Mouse (Mus musculus): Measurements from ENCODE around the gene Clcnkb. TPM values are rescaled to one million over a fixed set of nuclear protein-coding genes. Genes with fewer than 3 reads are reported as not detected.

The Clcnkb gene
- polyA plus RNA-seq, 1 experiment, result not detected

GRCm38 (mm10) chr4:141391293-141391692 lies 24.5 kb downstream of the Clcnkb start:
- DNase-seq, result no peak
- TF ChIP-seq POLR2A (IDR thresholded peaks at IDR 0.05; ENCODE audit: borderline replicate concordance, extremely low read depth, low read depth, low read length) (no peak), CTCF (IDR thresholded peaks at IDR 0.05; ENCODE audit: insufficient read depth, low read length) (no peak)

DNA sequence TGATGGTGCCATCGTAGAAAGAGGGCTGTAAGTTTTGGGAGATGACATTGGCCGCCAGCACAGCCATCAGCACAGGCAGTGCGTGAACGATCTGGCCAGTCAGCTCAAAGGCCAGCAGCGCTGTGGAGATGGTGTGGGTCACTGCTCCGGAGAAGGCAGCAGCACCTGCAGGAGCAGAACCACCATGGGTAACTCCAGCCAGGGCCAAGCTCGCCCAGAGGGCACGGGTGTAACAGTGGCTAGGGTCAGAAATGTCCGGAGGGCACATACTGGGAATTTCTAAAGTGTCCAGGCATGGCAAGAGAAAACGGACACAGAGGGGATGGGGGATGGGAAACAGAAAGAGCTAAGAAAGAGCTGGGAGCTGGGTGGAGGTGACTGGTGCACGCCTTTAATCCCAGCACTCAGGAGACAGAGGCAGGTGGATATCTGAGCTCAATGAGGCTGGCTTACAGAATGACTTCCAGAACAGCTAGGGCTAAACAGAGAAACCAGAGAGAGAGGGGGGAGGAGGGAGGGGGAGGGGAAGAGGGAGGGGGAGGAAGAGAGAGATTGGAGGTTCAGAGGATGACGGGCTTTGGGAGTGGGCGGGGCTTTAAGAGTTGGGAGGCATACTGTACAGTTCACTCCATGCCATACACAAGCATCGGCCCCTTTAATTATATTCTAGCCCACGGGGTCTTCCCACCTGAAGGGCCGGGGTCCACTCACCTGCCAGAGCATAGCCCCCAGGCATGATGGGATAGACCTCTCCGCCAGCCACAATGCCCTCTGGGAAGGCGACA lies 26.3 kb downstream of the Clcnkb start:
- no peak overlapping the region for H3K4me3 ChIP-seq (replicated peaks; ENCODE audit: extremely low read depth, low read depth, low read length)
- no peak for DNase-seq
- 71% methylated on average over 18 of the region's 18 CpGs for WGBS
- H3K4me1 ChIP-seq (ENCODE audit: control insufficient read depth, insufficient read depth, low read length), result no peaks in the 10 kb centered on the region
- TF ChIP-seq CTCF (IDR thresholded peaks at IDR 0.05; ENCODE audit: insufficient read depth, low read length) (no peak), POLR2A (IDR thresholded peaks at IDR 0.05; ENCODE audit: borderline replicate concordance, extremely low read depth, low read depth, low read length) (no peak)

More at GRCm38 (mm10) chr4:141391293-141391692, 24.5 kb downstream of the Clcnkb start:
- Histone ChIP-seq H3K4me3 (replicated peaks; ENCODE audit: extremely low read depth, low read depth, low read length) (no peak overlapping the region), H3K4me1 (ENCODE audit: control insufficient read depth, insufficient read depth, low read length) (no peaks in the 10 kb centered on the region)
- 72% methylated on average over 12 of the region's 12 CpGs for WGBS

DNA sequence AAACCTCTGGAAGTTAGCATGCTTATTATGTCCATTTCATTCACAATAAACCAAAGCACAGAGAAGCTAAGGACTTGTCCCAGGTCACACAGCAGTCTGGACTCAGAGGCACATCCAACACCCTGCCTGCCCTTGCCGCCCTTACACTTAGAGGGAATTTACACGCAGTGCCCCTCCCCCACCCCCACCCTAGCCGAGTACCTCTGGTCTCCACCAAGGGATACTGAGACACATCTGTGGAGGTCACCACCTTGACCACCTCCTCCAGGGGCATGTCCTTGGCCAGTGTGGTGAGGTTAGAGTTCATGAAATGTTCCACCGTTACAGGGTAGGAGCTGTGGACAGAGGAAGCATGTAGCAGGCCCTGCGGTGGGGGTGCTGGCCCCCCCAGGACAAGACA lies 27.9 kb downstream of the Clcnkb start:
- Histone ChIP-seq H3K4me1 (ENCODE audit: control insufficient read depth, insufficient read depth, low read length) (no peaks in the 10 kb centered on the region), H3K4me3 (replicated peaks; ENCODE audit: extremely low read depth, low read depth, low read length) (no peak overlapping the region)
- 71% methylated on average over 5 of the region's 5 CpGs for WGBS
- no peak for DNase-seq
- TF ChIP-seq CTCF (IDR thresholded peaks at IDR 0.05; ENCODE audit: insufficient read depth, low read length) (no peak), POLR2A (IDR thresholded peaks at IDR 0.05; ENCODE audit: borderline replicate concordance, extremely low read depth, low read depth, low read length) (no peak)

- WGBS, result 16% methylated on average over 5 of the region's 5 CpGs
- no peak for TF ChIP-seq POLR2A (IDR thresholded peaks at IDR 0.05; ENCODE audit: borderline replicate concordance, extremely low read depth, low read depth, low read length)
- TF ChIP-seq CTCF (IDR thresholded peaks at IDR 0.05; ENCODE audit: insufficient read depth, low read length), result peak; percentile 83
- peak; percentile 72 for DNase-seq
- Histone ChIP-seq H3K4me3 (replicated peaks; ENCODE audit: extremely low read depth, low read depth, low read length) (no peak overlapping the region), H3K4me1 (ENCODE audit: control insufficient read depth, insufficient read depth, low read length) (peaks cover 2% of the 10 kb centered on the region; the same call in 1 of the 2 replicates)
These were observed 28.6 kb downstream of the Clcnkb start for GRCm38 (mm10) chr4:141387093-141387784.

- no peak overlapping the region for H3K4me3 ChIP-seq (replicated peaks; ENCODE audit: extremely low read depth, low read depth, low read length)
- peaks cover 4% of the 10 kb centered on the region; the same call in 1 of the 2 replicates for H3K4me1 ChIP-seq (ENCODE audit: control insufficient read depth, insufficient read depth, low read length)
- TF ChIP-seq CTCF (IDR thresholded peaks at IDR 0.05; ENCODE audit: insufficient read depth, low read length) (no peak), POLR2A (IDR thresholded peaks at IDR 0.05; ENCODE audit: borderline replicate concordance, extremely low read depth, low read depth, low read length) (no peak)
- no peak for DNase-seq
- 70% methylated on average over 7 of the region's 7 CpGs for WGBS
These were observed 29.7 kb downstream of the Clcnkb start for GRCm38 (mm10) chr4:141386150-141386549.

DNA sequence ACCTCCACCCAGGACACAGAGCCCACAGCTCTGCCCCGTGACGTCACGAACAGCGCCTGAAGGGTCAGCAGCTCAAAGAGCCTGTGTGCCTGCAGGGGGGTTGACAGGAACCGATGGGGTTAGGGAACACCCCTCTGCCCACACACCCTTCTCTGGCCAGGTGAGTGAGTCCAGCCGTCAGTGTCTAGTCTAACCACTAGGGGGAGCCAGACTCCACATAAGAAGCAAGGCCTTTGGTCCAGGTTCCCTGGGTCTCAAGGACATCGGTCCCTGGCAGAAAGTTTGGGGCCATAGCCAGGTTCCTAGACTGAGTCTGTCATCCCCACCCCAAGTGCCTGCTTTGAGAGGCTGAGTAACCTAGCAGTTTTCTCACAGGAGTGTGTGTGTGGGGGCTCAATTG lies 30.5 kb downstream of the Clcnkb start:
- peak; percentile 39 for DNase-seq
- no peak for TF ChIP-seq POLR2A (IDR thresholded peaks at IDR 0.05; ENCODE audit: borderline replicate concordance, extremely low read depth, low read depth, low read length)
- peak; percentile 91 for TF ChIP-seq CTCF (IDR thresholded peaks at IDR 0.05; ENCODE audit: insufficient read depth, low read length)
- WGBS, result 0% methylated on average over 7 of the region's 7 CpGs
- peaks cover 4% of the 10 kb centered on the region; the same call in 1 of the 2 replicates for H3K4me1 ChIP-seq (ENCODE audit: control insufficient read depth, insufficient read depth, low read length)
- H3K4me3 ChIP-seq (replicated peaks; ENCODE audit: extremely low read depth, low read depth, low read length), result no peak overlapping the region

DNA sequence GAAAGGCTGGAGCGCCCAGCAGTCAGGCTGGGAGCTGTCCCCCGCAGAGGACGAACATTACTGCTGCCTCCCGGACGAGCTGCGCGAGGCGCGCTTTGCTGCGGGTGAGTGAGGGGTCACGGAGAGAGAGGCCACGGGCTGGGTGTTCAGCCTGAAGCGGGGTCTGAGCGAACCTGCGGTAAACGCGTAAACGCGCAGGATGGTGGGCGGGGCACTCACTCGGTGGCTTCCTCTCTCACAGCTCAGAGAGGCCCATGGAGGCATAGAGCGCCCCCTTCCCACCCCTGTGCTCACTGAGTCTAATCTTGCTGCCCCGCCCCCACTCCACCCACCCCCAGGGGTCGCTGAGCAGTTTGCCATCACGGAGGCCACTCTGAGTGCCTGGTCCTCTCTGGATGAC lies 33.4 kb downstream of the Clcnkb start:
- TF ChIP-seq CTCF (IDR thresholded peaks at IDR 0.05; ENCODE audit: insufficient read depth, low read length) (no peak), POLR2A (IDR thresholded peaks at IDR 0.05; ENCODE audit: borderline replicate concordance, extremely low read depth, low read depth, low read length) (no peak)
- no peak for DNase-seq
- 5% methylated on average over 24 of the region's 25 CpGs for WGBS
- Histone ChIP-seq H3K4me1 (ENCODE audit: control insufficient read depth, insufficient read depth, low read length) (peaks cover 4% of the 10 kb centered on the region; the same call in 1 of the 2 replicates), H3K4me3 (replicated peaks; ENCODE audit: extremely low read depth, low read depth, low read length) (no peak overlapping the region)

GRCm38 (mm10) chr4:141379674-141380073 lies 36.1 kb downstream of the Clcnkb start:
- TF ChIP-seq POLR2A (IDR thresholded peaks at IDR 0.05; ENCODE audit: borderline replicate concordance, extremely low read depth, low read depth, low read length) (no peak), CTCF (IDR thresholded peaks at IDR 0.05; ENCODE audit: insufficient read depth, low read length) (no peak)
- Histone ChIP-seq H3K4me1 (ENCODE audit: control insufficient read depth, insufficient read depth, low read length) (peaks cover 4% of the 10 kb centered on the region; the same call in 1 of the 2 replicates), H3K4me3 (replicated peaks; ENCODE audit: extremely low read depth, low read depth, low read length) (no peak overlapping the region)
- WGBS, result 63% methylated on average over 8 of the region's 8 CpGs
- DNase-seq, result no peak

DNA sequence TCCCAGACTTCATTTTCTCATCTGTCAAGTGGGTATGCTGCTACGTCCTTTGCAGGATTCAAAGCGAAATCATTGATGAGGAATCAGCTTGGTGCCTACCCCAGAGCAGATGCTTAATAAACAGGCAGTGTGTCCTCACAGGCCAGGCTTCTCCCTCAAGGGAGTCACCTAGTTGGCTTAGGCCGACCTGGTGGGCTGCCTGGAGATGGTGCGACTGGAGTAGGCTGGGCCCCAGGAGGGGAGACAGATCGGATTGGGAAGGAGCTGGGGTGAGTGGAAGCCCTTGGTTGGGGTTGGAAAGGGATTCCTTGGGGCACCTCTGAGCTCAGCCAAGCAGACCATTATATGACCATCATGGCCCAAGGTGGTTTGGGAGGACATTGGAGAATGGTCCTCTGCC lies 43.4 kb downstream of the Clcnkb start:
- WGBS, result 93% methylated on average over 5 of the region's 5 CpGs
- DNase-seq, result no peak
- no peak for TF ChIP-seq POLR2A (IDR thresholded peaks at IDR 0.05; ENCODE audit: borderline replicate concordance, extremely low read depth, low read depth, low read length)
- no peak for TF ChIP-seq CTCF (IDR thresholded peaks at IDR 0.05; ENCODE audit: insufficient read depth, low read length)
- no peaks in the 10 kb centered on the region for H3K4me1 ChIP-seq (ENCODE audit: control insufficient read depth, insufficient read depth, low read length)
- H3K4me3 ChIP-seq (replicated peaks; ENCODE audit: extremely low read depth, low read depth, low read length), result no peak overlapping the region

Measured in lung, adult 2 months (tissue).